Mouse (Mus musculus): ENCODE data around the gene Plekhg1. TPM values are rescaled to one million over a fixed set of nuclear protein-coding genes. Genes with fewer than 3 reads are reported as not detected.

The Plekhg1 gene
- polyA plus RNA-seq, 1 experiment from 2014 or later = 6.0 TPM

- Histone ChIP-seq H3K9ac (replicated peaks; ENCODE audit: low read depth) (no peak overlapping the region), H3K4me3 (ENCODE audit: low read depth, low read length) (no peak overlapping the region), H3K4me2 (replicated peaks; ENCODE audit: low read depth, low read length) (no peak overlapping the region), H3K36me3 (ENCODE audit: insufficient read depth, low read length) (no peaks in the 10 kb centered on the region), H3K4me1 (ENCODE audit: insufficient read depth, low read depth, low read length) (0 out of 2 replicates have a peak, but pooled peaks cover 2% of the 10 kb centered on the region), H3K27me3 (replicated peaks; ENCODE audit: insufficient read depth, low read length) (no peaks in the 10 kb centered on the region), H3K27ac (ENCODE audit: low read length) (no peak overlapping the region), H3K9me3 (ENCODE audit: low read length) (no peaks in the 10 kb centered on the region)
- TF ChIP-seq CTCF (IDR thresholded peaks at IDR 0.05) (no peak), EP300 (IDR thresholded peaks at IDR 0.05) (no peak)
- 84% methylated on average over 4 of the region's 4 CpGs for whole genome bisulfite sequencing
- DNase-seq (ENCODE audit: low spot score) (no peak), ATAC-seq (no peak)
Observed at GRCm38 (mm10) chr10:3786531-3786930, 46.4 kb downstream of the Plekhg1 start.

DNA sequence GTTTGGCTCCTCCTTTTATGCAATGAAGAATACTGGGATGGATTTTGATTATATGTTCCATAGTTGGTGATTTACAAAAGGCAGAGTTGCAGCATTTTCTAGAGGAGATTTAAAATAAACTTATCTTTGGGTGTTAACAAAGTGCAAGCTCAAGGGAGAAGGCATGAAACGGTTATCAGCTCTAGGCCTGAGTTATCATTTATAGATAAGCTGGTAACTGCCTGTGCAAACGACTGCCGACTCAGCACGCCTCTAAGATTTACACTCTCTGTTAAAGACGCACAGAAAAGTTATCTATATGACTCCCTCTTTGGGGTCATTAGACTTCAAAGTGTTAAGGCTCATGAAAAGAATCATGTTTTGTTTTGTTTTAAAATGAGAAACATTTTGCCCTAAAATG, 46.8 kb downstream of the Plekhg1 start:
- Histone ChIP-seq H3K4me3 (ENCODE audit: low read depth, low read length) (no peak overlapping the region), H3K27ac (ENCODE audit: low read length) (no peak overlapping the region), H3K36me3 (ENCODE audit: insufficient read depth, low read length) (no peaks in the 10 kb centered on the region), H3K4me2 (replicated peaks; ENCODE audit: low read depth, low read length) (no peak overlapping the region), H3K9ac (replicated peaks; ENCODE audit: low read depth) (no peak overlapping the region), H3K4me1 (ENCODE audit: insufficient read depth, low read depth, low read length) (0 out of 2 replicates have a peak, but pooled peaks cover 2% of the 10 kb centered on the region), H3K27me3 (replicated peaks; ENCODE audit: insufficient read depth, low read length) (no peaks in the 10 kb centered on the region), H3K9me3 (ENCODE audit: low read length) (no peaks in the 10 kb centered on the region)
- no peak for DNase-seq (ENCODE audit: low spot score)
- no peak for TF ChIP-seq CTCF (IDR thresholded peaks at IDR 0.05)
- no peak for TF ChIP-seq EP300 (IDR thresholded peaks at IDR 0.05)
- WGBS = 29% methylated on average over 5 of the region's 5 CpGs
- ATAC-seq = no peak

- Histone ChIP-seq H3K36me3 (ENCODE audit: insufficient read depth, low read length) (no peaks in the 10 kb centered on the region), H3K27ac (ENCODE audit: low read length) (no peak overlapping the region), H3K4me3 (ENCODE audit: low read depth, low read length) (no peak overlapping the region), H3K4me1 (ENCODE audit: insufficient read depth, low read depth, low read length) (0 out of 2 replicates have a peak, but pooled peaks cover 2% of the 10 kb centered on the region), H3K27me3 (replicated peaks; ENCODE audit: insufficient read depth, low read length) (no peaks in the 10 kb centered on the region), H3K4me2 (replicated peaks; ENCODE audit: low read depth, low read length) (no peak overlapping the region), H3K9me3 (ENCODE audit: low read length) (no peaks in the 10 kb centered on the region), H3K9ac (replicated peaks; ENCODE audit: low read depth) (no peak overlapping the region)
- ATAC-seq (no peak), DNase-seq (ENCODE audit: low spot score) (no peak)
- 67% methylated on average over 3 of the region's 3 CpGs for WGBS
- no peak for TF ChIP-seq EP300 (IDR thresholded peaks at IDR 0.05)
- no peak for TF ChIP-seq CTCF (IDR thresholded peaks at IDR 0.05)
Observed at GRCm38 (mm10) chr10:3793825-3794224, 53.7 kb downstream of the Plekhg1 start.

DNA sequence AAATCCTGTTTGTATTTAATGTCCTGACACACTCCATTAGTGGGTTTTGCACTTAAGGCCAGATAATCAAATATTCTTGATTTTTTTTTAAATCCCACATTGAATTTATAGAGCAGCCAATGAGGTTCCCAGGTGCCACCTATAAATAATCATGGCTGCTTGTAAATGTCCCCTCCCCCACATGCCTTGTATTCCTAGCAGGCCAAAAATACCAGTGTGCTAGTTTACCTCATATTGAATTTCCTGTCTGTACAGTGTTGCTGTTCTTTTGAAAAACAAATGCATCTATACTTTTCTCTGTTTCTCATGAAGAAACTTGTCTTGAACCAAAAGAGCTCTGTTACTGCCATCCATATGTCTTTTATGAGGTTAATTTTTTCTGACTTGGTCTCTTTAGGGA, 59.3 kb downstream of the Plekhg1 start:
- TF ChIP-seq EP300 (IDR thresholded peaks at IDR 0.05) (no peak), CTCF (IDR thresholded peaks at IDR 0.05) (no peak)
- no peaks in the 10 kb centered on the region for H3K4me1 ChIP-seq (ENCODE audit: insufficient read depth, low read depth, low read length)
- H3K27me3 ChIP-seq (replicated peaks; ENCODE audit: insufficient read depth, low read length) = no peaks in the 10 kb centered on the region
- H3K36me3 ChIP-seq (ENCODE audit: insufficient read depth, low read length) = no peaks in the 10 kb centered on the region
- no peak for ATAC-seq
- no peak overlapping the region for H3K27ac ChIP-seq (ENCODE audit: low read length)
- H3K9me3 ChIP-seq (ENCODE audit: low read length) = no peaks in the 10 kb centered on the region
- no peak overlapping the region for H3K4me2 ChIP-seq (replicated peaks; ENCODE audit: low read depth, low read length)
- no peak overlapping the region for H3K9ac ChIP-seq (replicated peaks; ENCODE audit: low read depth)
- DNase-seq (ENCODE audit: low spot score) = no peak
- no peak overlapping the region for H3K4me3 ChIP-seq (ENCODE audit: low read depth, low read length)

DNA sequence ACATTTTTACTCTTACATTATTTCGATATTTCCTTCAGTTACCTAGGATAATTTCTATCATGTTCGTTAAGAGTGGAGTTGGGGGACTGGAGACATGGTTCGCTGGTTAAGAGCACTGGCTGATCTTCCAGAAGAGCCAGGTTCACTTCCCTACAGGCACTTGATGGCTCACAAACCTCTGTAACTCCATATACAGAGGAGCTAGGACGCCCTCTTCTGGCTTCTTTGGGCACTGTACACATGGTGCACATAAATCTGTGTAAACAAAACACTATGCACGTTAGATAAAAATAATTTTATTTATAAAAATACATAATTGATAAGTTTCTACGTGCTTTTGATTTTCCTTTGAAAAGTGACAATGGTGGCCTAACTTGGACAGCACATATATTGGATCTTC, 61.1 kb downstream of the Plekhg1 start:
- no peaks in the 10 kb centered on the region for H3K36me3 ChIP-seq (ENCODE audit: insufficient read depth, low read length)
- H3K27me3 ChIP-seq (replicated peaks; ENCODE audit: insufficient read depth, low read length) = no peaks in the 10 kb centered on the region
- ATAC-seq = no peak
- TF ChIP-seq EP300 (IDR thresholded peaks at IDR 0.05) (no peak), CTCF (IDR thresholded peaks at IDR 0.05) (peak; percentile 32; the same call in 1 of the 2 replicates)
- H3K4me2 ChIP-seq (replicated peaks; ENCODE audit: low read depth, low read length) = no peak overlapping the region
- H3K4me3 ChIP-seq (ENCODE audit: low read depth, low read length) = no peak overlapping the region
- 79% methylated on average over 6 of the region's 6 CpGs for WGBS
- no peak overlapping the region for H3K27ac ChIP-seq (ENCODE audit: low read length)
- no peaks in the 10 kb centered on the region for H3K9me3 ChIP-seq (ENCODE audit: low read length)
- no peaks in the 10 kb centered on the region; the same call in 1 of the 2 replicates for H3K4me1 ChIP-seq (ENCODE audit: insufficient read depth, low read depth, low read length)
- H3K9ac ChIP-seq (replicated peaks; ENCODE audit: low read depth) = no peak overlapping the region
- no peak for DNase-seq (ENCODE audit: low spot score)

DNA sequence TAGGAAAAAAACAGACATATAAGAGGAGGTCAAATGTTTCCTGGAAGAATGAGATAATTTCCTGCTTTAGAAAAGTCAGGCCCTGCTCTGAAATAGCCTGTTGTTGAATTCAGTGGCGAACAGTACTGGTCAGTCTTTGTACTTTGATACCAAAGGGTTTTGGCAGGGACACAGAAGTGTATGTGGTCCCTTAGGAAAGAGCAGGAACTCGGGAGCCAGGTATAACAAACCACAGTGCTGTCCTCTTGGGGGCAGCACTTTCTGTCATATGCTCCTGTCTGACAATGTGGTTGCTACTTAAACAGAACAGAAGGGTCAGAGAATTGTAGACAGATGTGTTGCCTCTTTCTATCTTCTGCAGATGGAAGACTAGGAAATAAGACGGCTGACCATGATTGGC, 65.2 kb downstream of the Plekhg1 start:
- peak; percentile 35 for DNase-seq (ENCODE audit: low spot score)
- Histone ChIP-seq H3K9ac (replicated peaks; ENCODE audit: low read depth) (no peak overlapping the region), H3K4me2 (replicated peaks; ENCODE audit: low read depth, low read length) (no peak overlapping the region), H3K27me3 (replicated peaks; ENCODE audit: insufficient read depth, low read length) (no peaks in the 10 kb centered on the region), H3K4me1 (ENCODE audit: insufficient read depth, low read depth, low read length) (no peaks in the 10 kb centered on the region; the same call in 1 of the 2 replicates), H3K9me3 (ENCODE audit: low read length) (no peaks in the 10 kb centered on the region), H3K36me3 (ENCODE audit: insufficient read depth, low read length) (no peaks in the 10 kb centered on the region), H3K4me3 (ENCODE audit: low read depth, low read length) (no peak overlapping the region), H3K27ac (ENCODE audit: low read length) (no peak overlapping the region)
- 37% methylated on average over 3 of the region's 3 CpGs for WGBS
- TF ChIP-seq EP300 (IDR thresholded peaks at IDR 0.05) = no peak
- peak; percentile 61 for TF ChIP-seq CTCF (IDR thresholded peaks at IDR 0.05)
- ATAC-seq = peak; percentile 21; the same call in 1 of the 2 replicates

DNA sequence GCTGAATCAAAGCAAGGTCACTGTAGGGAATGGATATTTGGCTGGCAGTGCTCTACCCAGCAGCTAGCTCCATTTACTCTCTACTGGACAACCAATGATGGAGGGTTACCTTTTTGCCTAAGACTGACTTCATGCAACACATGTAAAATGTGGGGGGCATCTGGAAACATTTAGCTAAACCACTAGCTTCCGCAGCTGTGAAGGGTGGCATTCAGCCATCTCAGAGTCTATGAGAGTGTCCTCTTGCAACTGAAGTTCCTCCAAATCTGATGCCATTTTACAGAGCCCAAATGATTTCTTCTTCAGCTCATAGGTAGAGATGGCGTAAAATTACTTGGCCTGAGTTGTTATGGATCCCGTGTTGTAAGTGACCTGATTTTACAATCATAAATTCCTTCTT, 67.8 kb downstream of the Plekhg1 start:
- ATAC-seq = no peak
- TF ChIP-seq EP300 (IDR thresholded peaks at IDR 0.05) = no peak
- Histone ChIP-seq H3K27me3 (replicated peaks; ENCODE audit: insufficient read depth, low read length) (no peaks in the 10 kb centered on the region), H3K4me3 (ENCODE audit: low read depth, low read length) (no peak overlapping the region), H3K4me1 (ENCODE audit: insufficient read depth, low read depth, low read length) (no peaks in the 10 kb centered on the region; the same call in 1 of the 2 replicates), H3K36me3 (ENCODE audit: insufficient read depth, low read length) (no peaks in the 10 kb centered on the region), H3K4me2 (replicated peaks; ENCODE audit: low read depth, low read length) (no peak overlapping the region), H3K9me3 (ENCODE audit: low read length) (no peaks in the 10 kb centered on the region), H3K9ac (replicated peaks; ENCODE audit: low read depth) (no peak overlapping the region), H3K27ac (ENCODE audit: low read length) (no peak overlapping the region)
- DNase-seq (ENCODE audit: low spot score) = no peak
- 94% methylated on average over 3 of the region's 3 CpGs for WGBS

Measured in lung, postnatal 0 days (tissue).